Mouse (Mus musculus) intestine, embryonic 14.5 days (tissue): Measurements from ENCODE around the gene Olfr1420. TPM values are rescaled to one million over a fixed set of nuclear protein-coding genes. Genes with fewer than 3 reads are reported as not detected.

ENCODE experiments used
- ATAC-seq: fragments of 200-750 bp; cut with Nextera tagmentation; replicated peaks from 2 replicates; pipeline ENCODE4 v1.8.0; 2017; ENCODE audit warnings: low read depth, moderate number of reproducible peaks, moderate TSS enrichment, moderate library complexity; ENCODE audit not compliant: low FRiP score, low TSS enrichment
- DNase-seq: peaks from one replicate; pipeline ENCODE4 v3.0.0-alpha.2; 2018; ENCODE audit warnings: low spot score
- H3K27ac ChIP-seq: fragments of 300-500 bp; sonication (generic); 2 replicates; pipeline ENCODE4 v1.5.1; 2014; ENCODE audit warnings: low read depth, mild to moderate bottlenecking, control low read depth
- H3K27me3 ChIP-seq: fragments of 300-500 bp; sonication (generic); replicated peaks from 2 replicates; pipeline ENCODE4 v1.6.1; 2014; ENCODE audit warnings: low read length, control low read depth; ENCODE audit not compliant: control insufficient read depth, insufficient read depth
- H3K36me3 ChIP-seq: fragments of 300-500 bp; sonication (generic); 2 replicates; pipeline ENCODE4 v1.6.1; 2014; ENCODE audit warnings: low read length, control low read depth; ENCODE audit not compliant: control insufficient read depth, insufficient read depth
- H3K4me1 ChIP-seq: fragments of 300-500 bp; sonication (generic); replicated peaks from 2 replicates; pipeline ENCODE4 v1.6.1; 2014; ENCODE audit warnings: low read length, control low read depth, mixed read lengths; ENCODE audit not compliant: control insufficient read depth, insufficient read depth
- H3K4me2 ChIP-seq: fragments of 300-500 bp; sonication (generic); 2 replicates; pipeline ENCODE4 v1.6.1; 2014; ENCODE audit warnings: low read length
- H3K4me3 ChIP-seq: fragments of 300-500 bp; sonication (generic); 2 replicates; pipeline ENCODE4 v1.5.1; 2014; ENCODE audit warnings: low read depth, low read length, control low read depth, mixed read lengths
- H3K9ac ChIP-seq: fragments of 300-500 bp; sonication (generic); 2 replicates; pipeline ENCODE4 v1.6.1; 2014; ENCODE audit warnings: mild to moderate bottlenecking, low read length
- H3K9me3 ChIP-seq: fragments of 300-500 bp; sonication (generic); 2 replicates; pipeline ENCODE4 v1.6.1; 2016; ENCODE audit warnings: low read length, control low read depth; ENCODE audit not compliant: control insufficient read depth
- WGBS: fragments of 180-500 bp; shearing (Covaris S2); extraction: QIAGEN DNeasy Blood & Tissue Kit; methylation state at CpG from one replicate; pipeline ENCODE4 v1.1.7; 2014; 5-methylcytosine and 5-hydroxymethylcytosine counted together
- polyA plus RNA-seq: library from polyadenylated mRNA; unstranded; fragments of >200 nt; fragmentation: Nextera tagmentation; extraction: Ambion mirVana; gene quantifications from 2 replicates; pipeline ENCODE4 v1.2.1, GENCODE M21; 2014

Olfr1420 gene
- 0.07 and 0.12 TPM in 2 replicates for polyA plus RNA-seq

GRCm38 (mm10) chr19:11886265-11886664 lies at the start of gene Olfr1420:
Olfr1420 (plus strand) TSS chr19:11886565.
- no peak within 1 kb of the TSS for H3K9ac ChIP-seq
- DNase-seq (no peak), ATAC-seq (no peak)
- H3K4me3 ChIP-seq = no peak within 1 kb of the TSS
- no peak within 1 kb of the TSS for H3K27ac ChIP-seq
- no peaks in the 10 kb centered on the region for H3K9me3 ChIP-seq
- 47% methylated on average over 1 of the region's 1 CpGs for WGBS
- H3K36me3 ChIP-seq = no peaks in the 10 kb centered on the region
- no peak within 1 kb of the TSS for H3K4me2 ChIP-seq
- H3K27me3 ChIP-seq = no peaks in the 10 kb centered on the region
- H3K4me1 ChIP-seq = no peaks in the 10 kb centered on the region

- Histone ChIP-seq H3K36me3 (no peaks in the 10 kb centered on the region), H3K4me2 (no peak within 1 kb of the TSS), H3K4me3 (no peak within 1 kb of the TSS), H3K9me3 (no peaks in the 10 kb centered on the region), H3K27me3 (no peaks in the 10 kb centered on the region), H3K9ac (no peak within 1 kb of the TSS), H3K27ac (no peak within 1 kb of the TSS), H3K4me1 (no peaks in the 10 kb centered on the region)
- DNase-seq = no peak
- WGBS = 89% methylated on average over 4 of the region's 4 CpGs
- ATAC-seq = no peak
Observed at GRCm38 (mm10) chr19:11839119-11839518, 47.2 kb upstream of the Olfr1420 start, which contains the start of gene Olfr1417. Olfr1417 (minus strand) TSS chr19:11839219.

DNA sequence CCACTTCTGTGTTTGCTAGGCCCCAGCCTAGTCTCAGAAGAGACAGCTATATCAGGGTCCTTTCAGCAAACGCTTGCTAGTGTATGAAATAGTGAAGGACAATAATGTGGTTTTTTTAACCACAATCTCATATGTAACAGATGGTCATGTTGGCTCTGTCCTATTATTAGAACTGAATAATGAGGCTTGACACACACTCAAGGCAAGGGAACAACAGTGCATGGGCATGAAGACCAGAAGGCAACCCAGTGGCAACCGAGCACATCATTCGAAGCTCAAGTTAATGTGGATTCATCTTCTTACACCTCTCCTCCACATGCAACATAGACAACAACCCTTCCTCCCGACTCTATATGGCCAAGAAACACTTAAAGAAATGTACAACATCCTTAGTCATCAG lies 40.0 kb upstream of the Olfr1420 start:
- Histone ChIP-seq H3K36me3 (no peaks in the 10 kb centered on the region), H3K27ac (no peak overlapping the region), H3K27me3 (no peaks in the 10 kb centered on the region), H3K4me3 (no peak overlapping the region), H3K4me1 (no peaks in the 10 kb centered on the region), H3K4me2 (no peak overlapping the region), H3K9me3 (no peaks in the 10 kb centered on the region), H3K9ac (no peak overlapping the region)
- DNase-seq = no peak
- WGBS = 90% methylated on average over 4 of the region's 4 CpGs
- no peak for ATAC-seq

GRCm38 (mm10) chr19:11852652-11853051 lies 33.7 kb upstream of the Olfr1420 start:
- Histone ChIP-seq H3K36me3 (no peaks in the 10 kb centered on the region), H3K27ac (no peak overlapping the region), H3K4me1 (no peaks in the 10 kb centered on the region), H3K9ac (no peak overlapping the region), H3K4me3 (no peak overlapping the region), H3K4me2 (no peak overlapping the region), H3K27me3 (no peaks in the 10 kb centered on the region), H3K9me3 (0 out of 2 replicates have a peak, but pooled peaks cover 2% of the 10 kb centered on the region)
- WGBS = 66% methylated on average over 4 of the region's 4 CpGs
- DNase-seq (no peak), ATAC-seq (no peak)

DNA sequence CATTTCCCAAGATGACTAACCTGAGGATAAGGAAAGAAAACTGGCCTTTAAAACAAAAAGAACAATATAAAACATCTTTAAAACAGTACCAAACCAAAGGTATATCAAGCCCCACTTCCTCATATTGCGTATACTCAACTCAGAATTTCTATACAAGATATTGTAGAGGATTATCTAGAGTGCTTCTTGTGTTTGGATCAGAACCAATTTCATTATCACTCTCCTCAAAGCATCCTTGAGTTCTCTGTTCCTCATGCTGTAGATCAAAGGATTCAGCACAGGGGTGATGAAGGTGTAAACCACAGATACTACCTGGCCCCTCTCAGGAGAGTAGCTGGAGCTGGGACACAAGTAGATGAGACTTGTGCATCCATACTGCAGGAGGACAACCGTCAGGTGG lies 31.5 kb upstream of the Olfr1420 start:
- WGBS = 89% methylated on average over 2 of the region's 2 CpGs
- H3K4me3 ChIP-seq = no peak overlapping the region
- H3K4me1 ChIP-seq = no peaks in the 10 kb centered on the region
- DNase-seq (no peak), ATAC-seq (no peak)
- no peaks in the 10 kb centered on the region for H3K27me3 ChIP-seq
- H3K9ac ChIP-seq = no peak overlapping the region
- no peak overlapping the region for H3K27ac ChIP-seq
- no peak overlapping the region for H3K4me2 ChIP-seq
- H3K9me3 ChIP-seq = 0 out of 2 replicates have a peak, but pooled peaks cover 2% of the 10 kb centered on the region
- H3K36me3 ChIP-seq = no peaks in the 10 kb centered on the region

GRCm38 (mm10) chr19:11856506-11856905 lies 29.9 kb upstream of the Olfr1420 start:
- Histone ChIP-seq H3K27me3 (no peaks in the 10 kb centered on the region), H3K4me2 (no peak overlapping the region), H3K4me1 (no peaks in the 10 kb centered on the region), H3K27ac (no peak overlapping the region), H3K9me3 (0 out of 2 replicates have a peak, but pooled peaks cover 2% of the 10 kb centered on the region), H3K36me3 (no peaks in the 10 kb centered on the region), H3K4me3 (no peak overlapping the region), H3K9ac (no peak overlapping the region)
- WGBS = 73% methylated on average over 6 of the region's 6 CpGs
- DNase-seq (no peak), ATAC-seq (no peak)

DNA sequence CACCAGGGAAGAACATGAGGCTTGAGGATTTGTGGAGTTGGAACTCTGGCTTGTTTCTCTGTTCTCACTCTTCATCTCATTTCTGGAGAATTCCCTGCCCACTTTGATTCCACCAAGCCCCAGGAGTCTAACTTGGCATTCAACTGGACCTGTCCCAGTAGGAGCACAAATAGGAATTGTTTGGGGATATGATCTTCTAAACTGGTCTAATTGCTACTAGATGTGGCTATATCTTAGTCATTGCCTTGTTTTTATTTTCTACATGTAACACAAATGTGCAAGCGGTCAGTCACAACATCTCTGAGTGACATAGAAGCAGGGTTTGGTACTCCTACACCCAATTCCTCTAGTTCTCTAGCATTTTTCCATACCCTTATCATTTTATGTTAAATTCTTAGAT lies 25.4 kb upstream of the Olfr1420 start, which contains the start of gene Olfr1418:
Gene Olfr1418 (minus strand): TSS at position 101 of the 400 bp plus-strand sequence.
- no peak for DNase-seq
- no peak within 1 kb of the TSS for H3K9ac ChIP-seq
- no peaks in the 10 kb centered on the region for H3K36me3 ChIP-seq
- no peak within 1 kb of the TSS for H3K4me3 ChIP-seq
- no peaks in the 10 kb centered on the region for H3K27me3 ChIP-seq
- H3K4me2 ChIP-seq = no peak within 1 kb of the TSS
- ATAC-seq = no peak
- WGBS = 89% methylated on average over 1 of the region's 1 CpGs
- no peaks in the 10 kb centered on the region for H3K4me1 ChIP-seq
- H3K9me3 ChIP-seq = no peaks in the 10 kb centered on the region
- no peak within 1 kb of the TSS for H3K27ac ChIP-seq

DNA sequence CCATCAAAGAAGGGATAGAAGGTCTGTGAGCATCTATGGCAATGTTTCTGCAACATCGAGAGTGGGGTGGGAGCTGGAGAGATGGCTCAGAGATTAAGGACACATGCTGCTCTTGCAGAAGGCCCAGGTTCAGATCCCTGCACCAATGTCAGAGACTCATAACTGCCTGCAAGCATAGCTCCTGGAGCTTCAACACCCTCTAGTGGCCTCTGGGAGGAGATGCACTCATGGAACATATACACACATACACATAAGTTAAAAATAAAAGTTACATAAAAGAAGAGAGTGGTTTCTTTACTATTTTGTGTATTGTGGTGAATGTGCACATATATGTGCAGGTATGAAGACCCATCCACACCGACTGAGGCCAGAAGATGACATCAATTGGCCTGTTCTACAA lies 18.5 kb upstream of the Olfr1420 start:
- Histone ChIP-seq H3K36me3 (no peaks in the 10 kb centered on the region), H3K27ac (no peak overlapping the region), H3K9me3 (no peaks in the 10 kb centered on the region), H3K4me1 (no peaks in the 10 kb centered on the region), H3K4me2 (no peak overlapping the region), H3K27me3 (no peaks in the 10 kb centered on the region), H3K4me3 (no peak overlapping the region), H3K9ac (no peak overlapping the region)
- DNase-seq (no peak), ATAC-seq (no peak)
- WGBS = 82% methylated on average over 2 of the region's 2 CpGs

DNA sequence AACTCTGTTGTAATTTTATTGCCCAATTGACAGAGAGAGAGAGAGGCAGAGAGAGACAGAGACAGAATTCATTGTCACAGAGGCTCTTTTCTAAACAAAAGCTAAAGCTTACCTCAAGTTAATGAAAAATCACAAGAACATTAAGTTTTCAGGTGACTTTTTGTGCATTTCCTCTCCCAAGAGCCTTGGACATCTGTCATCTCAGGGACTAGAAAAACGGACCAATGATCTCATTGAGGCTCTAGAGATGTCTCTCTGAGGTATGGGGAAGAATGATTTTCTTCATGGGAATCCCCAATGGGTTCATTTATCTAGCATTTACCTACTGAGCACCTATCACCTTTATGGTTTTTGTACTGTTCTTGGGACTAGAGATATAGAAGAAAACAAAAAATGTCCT lies 11.4 kb upstream of the Olfr1420 start, which contains the start of gene Olfr1419:
Gene Olfr1419 (minus strand): TSS at position 101 of the 400 bp plus-strand sequence.
- no peak within 1 kb of the TSS for H3K9ac ChIP-seq
- ATAC-seq = no peak

More for the DNA sequence above, 11.4 kb upstream of the Olfr1420 start, which contains the start of gene Olfr1419:
- H3K4me3 ChIP-seq = no peak within 1 kb of the TSS
- no peaks in the 10 kb centered on the region for H3K27me3 ChIP-seq
- WGBS = 51% methylated on average over 1 of the region's 1 CpGs
- no peak within 1 kb of the TSS for H3K27ac ChIP-seq
- H3K36me3 ChIP-seq = no peaks in the 10 kb centered on the region
- H3K4me1 ChIP-seq = no peaks in the 10 kb centered on the region
- H3K4me2 ChIP-seq = no peak within 1 kb of the TSS
- no peaks in the 10 kb centered on the region for H3K9me3 ChIP-seq
- DNase-seq = no peak
